Mouse (Mus musculus) neutrophil, adult 5-6 weeks (primary cell): ENCODE data around the gene Cadm2. TPM values are rescaled to one million over a fixed set of nuclear protein-coding genes. Genes with fewer than 3 reads are reported as not detected.

Experiments
- ATAC-seq: fragments of 151-379, 151-347 bp; 2 replicates; pipeline ENCODE4 v1.8.0; 2017; ENCODE audit warnings: mild to moderate bottlenecking, moderate TSS enrichment; ENCODE audit not compliant: insufficient number of reproducible peaks, poor library complexity, low FRiP score, severe bottlenecking; ENCODE audit errors: extremely low read depth
- total RNA-seq: library from RNA; stranded (forward); fragments of 200-1000 nt; gene quantifications from 2 replicates; pipeline ENCODE4 v1.2.3, GENCODE M21; 2017

Cadm2 gene
- total RNA-seq, 1 experiment from 2014 or later: not detected

GRCm38 (mm10) chr16:67524878-67525277 lies 95.8 kb downstream of the Cadm2 start:
- ATAC-seq: no peak

- ATAC-seq: no peak
Measured at GRCm38 (mm10) chr16:67518311-67518710, 102.4 kb downstream of the Cadm2 start.

GRCm38 (mm10) chr16:67515549-67515948 lies 105.2 kb downstream of the Cadm2 start:
- no peak for ATAC-seq

- ATAC-seq: no peak
Measured at GRCm38 (mm10) chr16:67509079-67509478, 111.6 kb downstream of the Cadm2 start.

- no peak for ATAC-seq
Measured at GRCm38 (mm10) chr16:67482542-67482941, 138.2 kb downstream of the Cadm2 start.

- no peak for ATAC-seq
Measured at GRCm38 (mm10) chr16:67467041-67467440, 153.7 kb downstream of the Cadm2 start.

GRCm38 (mm10) chr16:67436301-67436700 lies 184.4 kb downstream of the Cadm2 start:
- ATAC-seq: no peak

GRCm38 (mm10) chr16:67425371-67425770 lies 195.3 kb downstream of the Cadm2 start:
- ATAC-seq: no peak

GRCm38 (mm10) chr16:67410926-67411325 lies 209.8 kb downstream of the Cadm2 start:
- ATAC-seq: no peak

- no peak for ATAC-seq
Measured at GRCm38 (mm10) chr16:67410482-67410881, 210.2 kb downstream of the Cadm2 start.

- ATAC-seq: no peak
Measured at GRCm38 (mm10) chr16:67367745-67368144, 253.0 kb downstream of the Cadm2 start.

GRCm38 (mm10) chr16:67348011-67348410 lies 272.7 kb downstream of the Cadm2 start:
- no peak for ATAC-seq

GRCm38 (mm10) chr16:67347561-67347960 lies 273.1 kb downstream of the Cadm2 start:
- ATAC-seq: no peak

GRCm38 (mm10) chr16:67346621-67347290 lies 274.0 kb downstream of the Cadm2 start:
- ATAC-seq: no peak

- ATAC-seq: no peak
Measured at GRCm38 (mm10) chr16:67344194-67344593, 276.5 kb downstream of the Cadm2 start.

GRCm38 (mm10) chr16:67311033-67311432 lies 309.7 kb downstream of the Cadm2 start:
- no peak for ATAC-seq

GRCm38 (mm10) chr16:67284664-67285063 lies 336.0 kb downstream of the Cadm2 start:
- ATAC-seq: no peak

GRCm38 (mm10) chr16:67243598-67243997 lies 377.1 kb downstream of the Cadm2 start:
- no peak for ATAC-seq

- ATAC-seq: no peak
Measured at GRCm38 (mm10) chr16:67234862-67235261, 385.8 kb downstream of the Cadm2 start.

GRCm38 (mm10) chr16:67226696-67227095 lies 394.0 kb downstream of the Cadm2 start:
- no peak for ATAC-seq

- no peak for ATAC-seq
Measured at GRCm38 (mm10) chr16:67203329-67203728, 417.4 kb downstream of the Cadm2 start.
